Mouse (Mus musculus) CD4-positive helper T cell, adult 2 months (primary cell): ENCODE data around the gene Gm8251.
"Not testable (repeated sequence)": the region's sequence is repeated elsewhere in the genome, so short reads cannot be mapped to it uniquely, and the experiment has no call there.

Source experiments
- DNase-seq: peaks from one replicate; pipeline ENCODE4 v3.0.0-alpha.2; 2012; ENCODE audit warnings: low read depth, missing footprints, low spot score

The Gm8251 gene

GRCm38 (mm10) chr1:44061836-44062235, at the start of gene Gm8251:
Gene Gm8251, minus strand, starts transcription at chr1:44061936.
- no peak for DNase-seq

GRCm38 (mm10) chr1:44102939-44103338, 41.2 kb upstream of the Gm8251 start:
- peak; percentile 8 for DNase-seq

GRCm38 (mm10) chr1:44102259-44102717, 40.6 kb upstream of the Gm8251 start, which contains the start of gene Tex30:
Gene Tex30, minus strand, starts transcription at chr1:44102441.
- peak; percentile 95 for DNase-seq

GRCm38 (mm10) chr1:44101448-44102225, 39.9 kb upstream of the Gm8251 start:
- DNase-seq, result peak; percentile 88

- DNase-seq, result peak; percentile 68
Measured at GRCm38 (mm10) chr1:44064625-44065024, 2.9 kb upstream of the Gm8251 start.

- DNase-seq, result no peak
Measured at GRCm38 (mm10) chr1:44063439-44063838, 1.7 kb upstream of the Gm8251 start.

GRCm38 (mm10) chr1:44057805-44058204, 3.9 kb downstream of the Gm8251 start:
- no peak for DNase-seq

- no peak for DNase-seq
Measured at GRCm38 (mm10) chr1:44046556-44046955, 15.2 kb downstream of the Gm8251 start.

GRCm38 (mm10) chr1:44045689-44046088, 16.0 kb downstream of the Gm8251 start:
- DNase-seq, result not testable (repeated sequence)

GRCm38 (mm10) chr1:44042555-44042915, 19.2 kb downstream of the Gm8251 start:
- no peak for DNase-seq

- DNase-seq, result peak; percentile 80
Measured at GRCm38 (mm10) chr1:44041797-44042554, 19.8 kb downstream of the Gm8251 start.

GRCm38 (mm10) chr1:44032948-44033347, 28.8 kb downstream of the Gm8251 start:
- DNase-seq, result no peak

- DNase-seq, result no peak
Measured at GRCm38 (mm10) chr1:44032213-44032612, 29.5 kb downstream of the Gm8251 start.

- no peak for DNase-seq
Measured at GRCm38 (mm10) chr1:44027651-44028050, 34.1 kb downstream of the Gm8251 start.

- DNase-seq, result no peak
Measured at GRCm38 (mm10) chr1:44022656-44023055, 39.1 kb downstream of the Gm8251 start.

GRCm38 (mm10) chr1:44019934-44020333, 41.8 kb downstream of the Gm8251 start, which contains the start of gene Mettl21c:
Gene Mettl21c, minus strand, starts transcription at chr1:44020034.
- no peak for DNase-seq

- DNase-seq, result no peak
Measured at GRCm38 (mm10) chr1:44015556-44015955, 46.2 kb downstream of the Gm8251 start.
